Mouse (Mus musculus): ENCODE measurements around the gene Zbtb43. TPM values are rescaled to one million over a fixed set of nuclear protein-coding genes. Genes with fewer than 3 reads are reported as not detected.

Zbtb43 gene
- total and polyA plus RNA-seq, 2 experiments from 2014 or later, result 24.4 to 46.5 TPM

GRCm38 (mm10) chr2:33412111-33412510 lies 56.2 kb downstream of the Zbtb43 start:
- Histone ChIP-seq H3K4me3 (ENCODE audit: low read depth, low read length) (no peak overlapping the region), H3K27me3 (ENCODE audit: insufficient read depth, low read length) (no peaks in the 10 kb centered on the region), H3K4me1 (ENCODE audit: insufficient read depth) (no peaks in the 10 kb centered on the region), H3K36me3 (ENCODE audit: insufficient read depth) (peaks cover 32% of the 10 kb centered on the region), H3K9ac (no peak overlapping the region), H3K27ac (ENCODE audit: low read depth, low read length) (no peak overlapping the region), H3K4me2 (ENCODE audit: low read depth) (no peak overlapping the region), H3K9me3 (ENCODE audit: low read length) (no peaks in the 10 kb centered on the region)
- TF ChIP-seq CTCF (IDR thresholded peaks at IDR 0.05; ENCODE audit: low read depth), result no peak
- DNase-seq (no peak), ATAC-seq (0 out of 2 replicates have a peak, but pooled peaks have one; percentile 12)
- 70% methylated on average over 14 of the region's 14 CpGs for WGBS

GRCm38 (mm10) chr2:33403511-33404003 lies 64.8 kb downstream of the Zbtb43 start:
- Histone ChIP-seq H3K4me2 (ENCODE audit: low read depth) (no peak overlapping the region), H3K27ac (ENCODE audit: low read depth, low read length) (no peak overlapping the region), H3K4me3 (ENCODE audit: low read depth, low read length) (no peak overlapping the region), H3K9ac (no peak overlapping the region), H3K9me3 (ENCODE audit: low read length) (no peaks in the 10 kb centered on the region), H3K27me3 (ENCODE audit: insufficient read depth, low read length) (no peaks in the 10 kb centered on the region), H3K4me1 (ENCODE audit: insufficient read depth) (no peaks in the 10 kb centered on the region), H3K36me3 (ENCODE audit: insufficient read depth) (peaks cover 3% of the 10 kb centered on the region; the same call in 1 of the 2 replicates)
- DNase-seq (no peak), ATAC-seq (no peak)
- TF ChIP-seq CTCF (IDR thresholded peaks at IDR 0.05; ENCODE audit: low read depth), result no peak
- WGBS, result 89% methylated on average over 4 of the region's 4 CpGs

DNA sequence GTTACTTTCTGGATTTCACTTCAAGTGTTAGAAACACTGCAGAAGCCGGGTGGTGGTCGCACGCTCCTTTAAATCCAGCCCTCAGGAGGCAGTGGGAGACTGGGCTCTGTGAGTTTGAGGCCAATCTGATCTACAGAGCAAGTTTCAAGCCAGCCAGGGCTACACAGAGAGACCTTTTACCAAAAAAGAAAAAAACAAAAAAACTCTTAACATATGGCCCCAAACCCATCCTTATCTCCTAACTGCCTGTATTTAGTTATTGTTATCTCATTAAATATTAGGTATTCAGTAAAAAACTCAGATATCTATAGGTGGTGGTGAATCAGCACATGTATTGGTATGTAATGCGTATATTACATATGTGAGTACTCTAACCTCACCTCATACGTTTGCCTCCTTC lies 65.7 kb downstream of the Zbtb43 start:
- Histone ChIP-seq H3K4me3 (ENCODE audit: low read depth, low read length) (no peak overlapping the region), H3K36me3 (ENCODE audit: insufficient read depth) (no peaks in the 10 kb centered on the region), H3K9ac (no peak overlapping the region), H3K4me2 (ENCODE audit: low read depth) (no peak overlapping the region), H3K4me1 (ENCODE audit: insufficient read depth) (no peaks in the 10 kb centered on the region), H3K9me3 (ENCODE audit: low read length) (no peaks in the 10 kb centered on the region), H3K27ac (ENCODE audit: low read depth, low read length) (no peak overlapping the region), H3K27me3 (ENCODE audit: insufficient read depth, low read length) (no peaks in the 10 kb centered on the region)
- ATAC-seq (no peak), DNase-seq (no peak)
- TF ChIP-seq CTCF (IDR thresholded peaks at IDR 0.05; ENCODE audit: low read depth), result no peak
- 62% methylated on average over 5 of the region's 5 CpGs for WGBS

- peak; percentile 83 for ATAC-seq
- H3K9me3 ChIP-seq (ENCODE audit: low read length), result no peaks in the 10 kb centered on the region
- H3K27ac ChIP-seq (ENCODE audit: low read depth, low read length), result no peak overlapping the region
- DNase-seq, result peak; percentile 79
- H3K36me3 ChIP-seq (ENCODE audit: insufficient read depth), result no peaks in the 10 kb centered on the region
- 34% methylated on average over 7 of the region's 7 CpGs for WGBS
- H3K27me3 ChIP-seq (ENCODE audit: insufficient read depth, low read length), result no peaks in the 10 kb centered on the region
- no peak overlapping the region for H3K4me2 ChIP-seq (ENCODE audit: low read depth)
- peak; percentile 89 for TF ChIP-seq CTCF (IDR thresholded peaks at IDR 0.05; ENCODE audit: low read depth)
- H3K4me3 ChIP-seq (ENCODE audit: low read depth, low read length), result no peak overlapping the region
- no peak overlapping the region for H3K9ac ChIP-seq
- no peaks in the 10 kb centered on the region for H3K4me1 ChIP-seq (ENCODE audit: insufficient read depth)
Measured at GRCm38 (mm10) chr2:33402236-33402635, 66.1 kb downstream of the Zbtb43 start.

DNA sequence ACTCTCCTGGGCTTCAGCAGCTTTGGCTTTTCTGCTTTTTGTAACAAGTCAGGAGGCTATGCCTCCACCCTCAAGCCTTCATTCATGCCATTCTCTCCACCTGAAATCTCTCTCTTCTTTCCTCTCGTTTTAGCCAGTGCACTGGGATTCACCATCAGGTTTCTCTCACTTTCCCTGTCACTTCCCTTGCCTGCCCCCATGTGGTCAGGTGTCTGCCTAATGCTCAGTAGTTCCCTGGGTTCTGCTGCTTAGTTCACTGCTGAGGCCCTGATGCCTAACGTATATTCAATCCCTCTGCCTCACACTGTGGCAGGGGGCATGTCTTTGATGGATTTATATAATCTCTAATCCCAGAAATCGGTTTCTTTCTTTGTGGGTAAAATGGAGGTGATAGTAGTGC lies 67.1 kb downstream of the Zbtb43 start:
- no peaks in the 10 kb centered on the region for H3K36me3 ChIP-seq (ENCODE audit: insufficient read depth)

DNA sequence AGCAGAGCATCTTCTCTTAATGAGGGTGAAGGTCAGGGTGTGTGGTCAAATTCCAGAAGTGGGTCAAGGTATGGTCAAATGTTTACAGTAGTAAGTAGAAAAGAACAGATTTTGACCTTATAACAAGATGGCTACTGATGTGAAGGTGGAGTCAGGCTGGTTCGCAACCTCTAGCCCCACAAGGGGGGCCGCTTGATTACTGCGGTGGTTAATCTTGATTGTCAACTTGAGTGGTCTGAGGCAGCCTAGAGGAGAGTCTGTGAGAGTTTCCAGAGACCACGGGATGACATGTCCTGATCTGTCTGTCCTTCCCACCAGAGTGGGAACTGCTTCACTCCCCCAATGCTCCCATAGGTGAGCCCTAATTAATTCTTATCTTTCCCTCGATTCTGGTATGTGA lies 67.8 kb downstream of the Zbtb43 start:
- no peak for TF ChIP-seq CTCF (IDR thresholded peaks at IDR 0.05; ENCODE audit: low read depth)
- H3K36me3 ChIP-seq (ENCODE audit: insufficient read depth), result no peaks in the 10 kb centered on the region
- no peaks in the 10 kb centered on the region for H3K4me1 ChIP-seq (ENCODE audit: insufficient read depth)
- H3K4me3 ChIP-seq (ENCODE audit: low read depth, low read length), result no peak overlapping the region
- H3K4me2 ChIP-seq (ENCODE audit: low read depth), result no peak overlapping the region
- H3K27ac ChIP-seq (ENCODE audit: low read depth, low read length), result no peak overlapping the region
- no peaks in the 10 kb centered on the region for H3K9me3 ChIP-seq (ENCODE audit: low read length)
- 89% methylated on average over 5 of the region's 5 CpGs for WGBS
- no peak for DNase-seq
- H3K9ac ChIP-seq, result no peak overlapping the region
- no peak for ATAC-seq
- no peaks in the 10 kb centered on the region for H3K27me3 ChIP-seq (ENCODE audit: insufficient read depth, low read length)

More for the DNA sequence above, 67.1 kb downstream of the Zbtb43 start:
- ATAC-seq, result no peak
- Histone ChIP-seq H3K4me3 (ENCODE audit: low read depth, low read length) (no peak overlapping the region), H3K27ac (ENCODE audit: low read depth, low read length) (no peak overlapping the region), H3K9me3 (ENCODE audit: low read length) (no peaks in the 10 kb centered on the region), H3K4me2 (ENCODE audit: low read depth) (no peak overlapping the region), H3K9ac (no peak overlapping the region), H3K27me3 (ENCODE audit: insufficient read depth, low read length) (no peaks in the 10 kb centered on the region), H3K4me1 (ENCODE audit: insufficient read depth) (no peaks in the 10 kb centered on the region)
- 35% methylated on average over 3 of the region's 3 CpGs for WGBS
- no peak for DNase-seq
- peak; percentile 52 for TF ChIP-seq CTCF (IDR thresholded peaks at IDR 0.05; ENCODE audit: low read depth)

Other genes starting within 250 kb of the Zbtb43 start
- gene Ralgps1, start 97.1 kb downstream of the Zbtb43 start, total RNA-seq (2014; rRNA removed), result 55.0 and 66.9 TPM in 2 replicates
- 16.6 and 24.6 TPM in 2 replicates for gene Ralgps1, start 97.1 kb downstream of the Zbtb43 start, polyA plus RNA-seq (2015; fragmentation: Nextera tagmentation; extraction: Ambion mirVana)
- gene Zbtb34, start 37.2 kb downstream of the Zbtb43 start, total RNA-seq (2014; rRNA removed), result 20.9 and 24.1 TPM in 2 replicates
- gene Zbtb34, start 37.2 kb downstream of the Zbtb43 start, polyA plus RNA-seq (2015; fragmentation: Nextera tagmentation; extraction: Ambion mirVana), result 3.7 and 4.5 TPM in 2 replicates
- gene Lmx1b, start 172.0 kb upstream of the Zbtb43 start, total RNA-seq (2014; rRNA removed), result 0.54 and 2.0 TPM in 2 replicates
- gene Lmx1b, start 172.0 kb upstream of the Zbtb43 start, polyA plus RNA-seq (2015; fragmentation: Nextera tagmentation; extraction: Ambion mirVana), result 0.05 and 0.24 TPM in 2 replicates